Mouse (Mus musculus): ENCODE data around the gene Stk11.

Stk11 gene

GRCm38 (mm10) chr10:80115290-80115943 lies at the start of gene Stk11:
TSS of gene Stk11 (plus strand) at chr10:80115803.
- in situ Hi-C loops (cut with MboI, MseI), result loop anchor here in 1 of 2 experiments (5.0 kb wide), 1 partner anchor 128 kb away; the partner anchor contains the start of gene Cnn2

GRCm38 (mm10) chr10:80069251-80069650 lies 46.4 kb upstream of the Stk11 start:
- in situ Hi-C loops (cut with MboI, MseI), result no loop called here

- in situ Hi-C loops (cut with MboI, MseI), result no loop called here
Measured at GRCm38 (mm10) chr10:80069948-80070450, 45.6 kb upstream of the Stk11 start.

- in situ Hi-C loops (cut with MboI, MseI), result no loop called here
Measured at GRCm38 (mm10) chr10:80070837-80071515, 44.6 kb upstream of the Stk11 start.

GRCm38 (mm10) chr10:80071516-80071900 lies 44.1 kb upstream of the Stk11 start:
- in situ Hi-C loops (cut with MboI, MseI), result no loop called here

GRCm38 (mm10) chr10:80072623-80073489 lies 42.7 kb upstream of the Stk11 start:
- in situ Hi-C loops (cut with MboI, MseI), result no loop called here

- in situ Hi-C loops (cut with MboI, MseI), result no loop called here
Measured at GRCm38 (mm10) chr10:80074813-80075601, 40.6 kb upstream of the Stk11 start.

GRCm38 (mm10) chr10:80075924-80076323 lies 39.7 kb upstream of the Stk11 start:
- in situ Hi-C loops (cut with MboI, MseI), result no loop called here

- in situ Hi-C loops (cut with MboI, MseI), result no loop called here
Measured at GRCm38 (mm10) chr10:80076386-80076785, 39.2 kb upstream of the Stk11 start.

- in situ Hi-C loops (cut with MboI, MseI), result no loop called here
Measured at GRCm38 (mm10) chr10:80077312-80077711, 38.3 kb upstream of the Stk11 start.

- in situ Hi-C loops (cut with MboI, MseI), result no loop called here
Measured at GRCm38 (mm10) chr10:80078366-80078765, 37.2 kb upstream of the Stk11 start.

- in situ Hi-C loops (cut with MboI, MseI), result no loop called here
Measured at GRCm38 (mm10) chr10:80080396-80081070, 35.1 kb upstream of the Stk11 start.

GRCm38 (mm10) chr10:80081075-80081474 lies 34.5 kb upstream of the Stk11 start:
- in situ Hi-C loops (cut with MboI, MseI), result no loop called here

GRCm38 (mm10) chr10:80084817-80085487 lies 30.7 kb upstream of the Stk11 start:
- in situ Hi-C loops (cut with MboI, MseI), result no loop called here

GRCm38 (mm10) chr10:80086847-80087246 lies 28.8 kb upstream of the Stk11 start:
- in situ Hi-C loops (cut with MboI, MseI), result no loop called here

- in situ Hi-C loops (cut with MboI, MseI), result no loop called here
Measured at GRCm38 (mm10) chr10:80087483-80087882, 28.1 kb upstream of the Stk11 start.

GRCm38 (mm10) chr10:80089146-80089545 lies 26.5 kb upstream of the Stk11 start:
- in situ Hi-C loops (cut with MboI, MseI), result no loop called here

- in situ Hi-C loops (cut with MboI, MseI), result no loop called here
Measured at GRCm38 (mm10) chr10:80091527-80091926, 24.1 kb upstream of the Stk11 start.

GRCm38 (mm10) chr10:80092690-80093089 lies 22.9 kb upstream of the Stk11 start:
- in situ Hi-C loops (cut with MboI, MseI), result no loop called here

- in situ Hi-C loops (cut with MboI, MseI), result no loop called here
Measured at GRCm38 (mm10) chr10:80094085-80094484, 21.5 kb upstream of the Stk11 start.

All from T-helper 17 cell (primary cell).